Mouse (Mus musculus): Measurements from ENCODE around the gene Meltf.

GRCm38 (mm10) chr16:31903239-31903638 lies 24.6 kb downstream of the Meltf start:
- TF ChIP-seq EP300 (IDR thresholded peaks at IDR 0.05; ENCODE audit: low read depth) (no peak), CTCF (IDR thresholded peaks at IDR 0.05; ENCODE audit: low read depth) (no peak)
